Mouse (Mus musculus): ENCODE measurements at regions not wholly inside any gene's neighbourhood (a gene's known extent, or its start where the extent isn't known, plus 50 kb on each side); places are given as distances from the start of the nearest gene placed in this dataset.
"Not testable (repeated sequence)": the region's sequence is repeated elsewhere in the genome, so short reads cannot be mapped to it uniquely, and the experiment has no call there.

GRCm38 (mm10) chr13:39566491-39566890 lies 605.8 kb upstream of the Slc35b3 start:
- no peak for DNase-seq

- DNase-seq, result no peak
These were observed 577.2 kb upstream of the Slc35b3 start for GRCm38 (mm10) chr13:39537724-39538440.

- no peak for DNase-seq
These were observed 565.8 kb upstream of the Slc35b3 start for GRCm38 (mm10) chr13:39526469-39526868.

- DNase-seq, result no peak
These were observed 563.2 kb upstream of the Slc35b3 start for GRCm38 (mm10) chr13:39523856-39524301.

GRCm38 (mm10) chr13:39523246-39523850 lies 562.7 kb upstream of the Slc35b3 start:
- no peak for DNase-seq

GRCm38 (mm10) chr13:39520846-39521245 lies 560.2 kb upstream of the Slc35b3 start:
- DNase-seq, result no peak

- no peak for DNase-seq
These were observed 555.4 kb upstream of the Slc35b3 start for GRCm38 (mm10) chr13:39516106-39516505.

- DNase-seq, result no peak
These were observed 529.1 kb upstream of the Slc35b3 start for GRCm38 (mm10) chr13:39489806-39490205.

- no peak for DNase-seq
These were observed 511.9 kb upstream of the Slc35b3 start for GRCm38 (mm10) chr13:39472621-39473020.

GRCm38 (mm10) chr13:39441799-39442198 lies 481.1 kb upstream of the Slc35b3 start:
- no peak for DNase-seq

GRCm38 (mm10) chr13:39440907-39441306 lies 480.2 kb upstream of the Slc35b3 start:
- DNase-seq, result peak; percentile 35

- DNase-seq, result no peak
These were observed 479.7 kb upstream of the Slc35b3 start for GRCm38 (mm10) chr13:39440336-39440735.

GRCm38 (mm10) chr13:39427996-39428395 lies 467.3 kb upstream of the Slc35b3 start:
- no peak for DNase-seq

- DNase-seq, result no peak
These were observed 465.3 kb upstream of the Slc35b3 start for GRCm38 (mm10) chr13:39425944-39426343.

GRCm38 (mm10) chr13:39418127-39418526 lies 457.5 kb upstream of the Slc35b3 start:
- no peak for DNase-seq

- DNase-seq, result no peak
These were observed 451.0 kb upstream of the Slc35b3 start for GRCm38 (mm10) chr13:39411471-39412251.

- DNase-seq, result no peak
These were observed 431.9 kb upstream of the Slc35b3 start for GRCm38 (mm10) chr13:39392589-39392988.

- not testable (repeated sequence) for DNase-seq
These were observed 431.5 kb upstream of the Slc35b3 start for GRCm38 (mm10) chr13:39392151-39392550.

- DNase-seq, result no peak
These were observed 416.0 kb upstream of the Slc35b3 start for GRCm38 (mm10) chr13:39376677-39377076.

- no peak for DNase-seq
These were observed 415.6 kb upstream of the Slc35b3 start for GRCm38 (mm10) chr13:39376269-39376668.

- no peak for DNase-seq
These were observed 411.9 kb upstream of the Slc35b3 start for GRCm38 (mm10) chr13:39372565-39372964.

GRCm38 (mm10) chr13:39363637-39364036 lies 403.0 kb upstream of the Slc35b3 start:
- no peak for DNase-seq

GRCm38 (mm10) chr13:39362536-39362935 lies 401.9 kb upstream of the Slc35b3 start:
- DNase-seq, result no peak

- DNase-seq, result no peak
These were observed 390.9 kb upstream of the Slc35b3 start for GRCm38 (mm10) chr13:39351606-39352005.

Measured in right cerebral cortex, adult 18-20 months (tissue).